In the genomic region with DNA sequence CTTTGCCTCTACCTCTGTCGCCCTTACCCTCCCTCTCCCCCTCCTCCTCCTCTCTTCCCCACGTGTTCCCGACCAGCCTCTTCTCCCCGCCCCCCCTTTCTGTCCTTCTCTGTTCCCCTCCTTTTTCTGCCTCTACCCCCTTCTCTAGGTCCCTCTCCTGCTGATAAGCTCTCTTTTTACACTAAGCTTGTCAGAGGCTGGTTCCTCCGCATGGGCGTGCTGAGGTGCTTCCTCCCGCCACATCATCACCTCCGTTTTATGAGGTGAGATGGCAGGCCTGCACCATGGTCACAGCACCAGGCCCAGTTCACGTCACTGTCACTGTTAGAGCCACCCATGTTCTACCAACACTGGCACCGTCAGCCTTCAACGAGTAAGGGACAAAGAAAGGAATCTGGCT, we compare ENCODE assay signal across 22 mouse cellular contexts. TPM values are rescaled to one million over a fixed set of nuclear protein-coding genes. Genes with fewer than 3 reads are reported as not detected.
A peak's percentile ranks its signal among the peaks of the same experiment; 100 is the strongest.
DNase-seq lines count a peak whose midpoint lies in the region; ATAC-seq and TF ChIP-seq lines count a peak whose summit lies in the region.
"Had no signal": no experiment of that assay in that cellular context is flagged by ENCODE, and none has a peak within 500 bp of the region (broad histone marks: within the 10 kb centered on the region; RNA-seq: fewer than 3 reads in every experiment).

No protein-coding gene starts in this region.

- H3K27me3 ChIP-seq in forebrain, embryonic 14.5 days (replicated peaks; ENCODE audit: control insufficient read depth, insufficient read depth, low read length) = no peaks in the 10 kb centered on the region
- no peaks in the 10 kb centered on the region; the same call in 1 of the 2 replicates for H3K27me3 ChIP-seq in forebrain, embryonic 11.5 days (ENCODE audit: control insufficient read depth, insufficient read depth, low read length)
- H3K27me3 ChIP-seq in midbrain, embryonic 11.5 days (ENCODE audit: control insufficient read depth, insufficient read depth, low read length) = no peaks in the 10 kb centered on the region
- H3K27me3 ChIP-seq in midbrain, embryonic 16.5 days (ENCODE audit: control insufficient read depth, insufficient read depth, low read depth, low read length) = no peaks in the 10 kb centered on the region
- no peaks in the 10 kb centered on the region for H3K27me3 ChIP-seq in liver, postnatal 0 days (ENCODE audit: insufficient read depth, low read length)
- H3K27me3 ChIP-seq: kidney, embryonic 15.5 days; limb, embryonic 15.5 days; neural tube, embryonic 12.5 days had no signal

- ATAC-seq in forebrain, embryonic 14.5 days = peak; percentile 37
- no peak for ATAC-seq in forebrain, embryonic 11.5 days (replicated peaks; ENCODE audit: low FRiP score)
- ATAC-seq in midbrain, embryonic 11.5 days (ENCODE audit: low FRiP score) = 0 out of 2 replicates have a peak, but pooled peaks have one; percentile 19
- no peak for ATAC-seq in midbrain, embryonic 16.5 days
- no peak for ATAC-seq in liver, postnatal 0 days
- ATAC-seq: hindbrain, postnatal 0 days; intestine, postnatal 0 days; lung, postnatal 0 days had no signal

- intact Hi-C loops in left cerebral cortex, postnatal 25 days (cut with DNase I) = no loop called here

- no peak overlapping the region for H3K4me2 ChIP-seq in forebrain, embryonic 14.5 days (ENCODE audit: low read length)
- H3K4me2 ChIP-seq in forebrain, embryonic 11.5 days (ENCODE audit: low read depth, low read length, severe bottlenecking) = no peak overlapping the region
- no peak overlapping the region for H3K4me2 ChIP-seq in midbrain, embryonic 11.5 days
- H3K4me2 ChIP-seq in midbrain, embryonic 16.5 days (ENCODE audit: low read length) = no peak overlapping the region
- no peak overlapping the region for H3K4me2 ChIP-seq in liver, postnatal 0 days (ENCODE audit: low read depth, low read length)
- H3K4me2 ChIP-seq: kidney, embryonic 15.5 days; limb, embryonic 15.5 days; neural tube, embryonic 12.5 days had no signal

- H3K4me1 ChIP-seq in forebrain, embryonic 14.5 days (ENCODE audit: control insufficient read depth, insufficient read depth, low read length) = peaks cover 14% of the 10 kb centered on the region
- H3K4me1 ChIP-seq in forebrain, embryonic 11.5 days (replicated peaks; ENCODE audit: control insufficient read depth, insufficient read depth, low read length) = peaks cover 8% of the 10 kb centered on the region
- H3K4me1 ChIP-seq in midbrain, embryonic 11.5 days (ENCODE audit: control insufficient read depth, insufficient read depth, low read length) = peaks cover 6% of the 10 kb centered on the region; the same call in 1 of the 2 replicates
- peaks cover 7% of the 10 kb centered on the region for H3K4me1 ChIP-seq in midbrain, embryonic 16.5 days (ENCODE audit: control insufficient read depth, insufficient read depth, low read length)
- peaks cover 15% of the 10 kb centered on the region for H3K4me1 ChIP-seq in liver, postnatal 0 days (ENCODE audit: insufficient read depth)
- H3K4me1 ChIP-seq: kidney, embryonic 15.5 days; neural tube, embryonic 12.5 days had no signal

- TF ChIP-seq EP300 in liver, postnatal 0 days (IDR thresholded peaks at IDR 0.05; ENCODE audit: low read depth) = no peak

- no peak for TF ChIP-seq CTCF in liver, postnatal 0 days (IDR thresholded peaks at IDR 0.05; ENCODE audit: low read depth)

- H3K4me3 ChIP-seq in forebrain, embryonic 14.5 days (ENCODE audit: low read depth, low read length) = no peak overlapping the region
- no peak overlapping the region for H3K4me3 ChIP-seq in forebrain, embryonic 11.5 days (ENCODE audit: low read depth, low read length)
- no peak overlapping the region for H3K4me3 ChIP-seq in midbrain, embryonic 11.5 days (ENCODE audit: low read depth, low read length)
- H3K4me3 ChIP-seq in midbrain, embryonic 16.5 days (ENCODE audit: low read depth, low read length) = no peak overlapping the region
- no peak overlapping the region for H3K4me3 ChIP-seq in liver, postnatal 0 days (ENCODE audit: low read depth, low read length)
- H3K4me3 ChIP-seq: kidney, embryonic 15.5 days; limb, embryonic 15.5 days; neural tube, embryonic 12.5 days had no signal

- no peak for DNase-seq in forebrain, embryonic 14.5 days (ENCODE audit: low spot score)
- no peak for DNase-seq in forebrain, embryonic 11.5 days (ENCODE audit: low spot score)
- no peak for DNase-seq in midbrain, embryonic 11.5 days (ENCODE audit: low spot score, missing footprints)
- peak; percentile 71 for DNase-seq in liver
- DNase-seq in liver, postnatal 0 days = no peak
- DNase-seq in left cerebral cortex, postnatal 25 days (ENCODE audit: low spot score in 2 of 2) = no peak
- no peak for DNase-seq in lung, postnatal 25 days (ENCODE audit: low spot score)
- DNase-seq: adrenal gland, adult 2 months; cerebellum, adult 2 months; gastrocnemius, postnatal 14 days; heart, postnatal 36 days; layer of hippocampus, postnatal 36 days; thymus, postnatal 36 days had no signal

- no peaks in the 10 kb centered on the region for H3K9me3 ChIP-seq in forebrain, embryonic 14.5 days (replicated peaks; ENCODE audit: control insufficient read depth, low read length)
- H3K9me3 ChIP-seq in forebrain, embryonic 11.5 days (ENCODE audit: control insufficient read depth, low read length) = no peaks in the 10 kb centered on the region
- no peaks in the 10 kb centered on the region for H3K9me3 ChIP-seq in midbrain, embryonic 11.5 days (ENCODE audit: control insufficient read depth, low read length)
- H3K9me3 ChIP-seq in midbrain, embryonic 16.5 days (replicated peaks; ENCODE audit: control insufficient read depth, low read length, poor library complexity, severe bottlenecking) = no peaks in the 10 kb centered on the region
- no peaks in the 10 kb centered on the region for H3K9me3 ChIP-seq in liver, postnatal 0 days (ENCODE audit: low read length)
- H3K9me3 ChIP-seq: kidney, embryonic 15.5 days; limb, embryonic 15.5 days; neural tube, embryonic 12.5 days had no signal

- H3K27ac ChIP-seq in forebrain, embryonic 14.5 days (ENCODE audit: low read depth, low read length) = no peak overlapping the region
- no peak overlapping the region for H3K27ac ChIP-seq in forebrain, embryonic 11.5 days (ENCODE audit: low read depth, low read length)
- no peak overlapping the region for H3K27ac ChIP-seq in midbrain, embryonic 11.5 days (ENCODE audit: low read depth, low read length)
- no peak overlapping the region for H3K27ac ChIP-seq in midbrain, embryonic 16.5 days (ENCODE audit: low read length)
- H3K27ac ChIP-seq in liver, postnatal 0 days (ENCODE audit: low read depth) = peak overlapping the region; percentile 66
- H3K27ac ChIP-seq: hindbrain, postnatal 0 days; kidney, embryonic 15.5 days; limb, embryonic 15.5 days; neural tube, embryonic 12.5 days had no signal

- no peaks in the 10 kb centered on the region for H3K36me3 ChIP-seq in forebrain, embryonic 14.5 days (ENCODE audit: control insufficient read depth, insufficient read depth, low read length)
- H3K36me3 ChIP-seq in forebrain, embryonic 11.5 days (ENCODE audit: control insufficient read depth, insufficient read depth, low read length) = no peaks in the 10 kb centered on the region
- H3K36me3 ChIP-seq in midbrain, embryonic 11.5 days (ENCODE audit: control insufficient read depth, insufficient read depth, low read length) = no peaks in the 10 kb centered on the region
- no peaks in the 10 kb centered on the region for H3K36me3 ChIP-seq in midbrain, embryonic 16.5 days (ENCODE audit: control insufficient read depth, insufficient read depth, low read length)
- H3K36me3 ChIP-seq in liver, postnatal 0 days (replicated peaks; ENCODE audit: insufficient read depth, low read length) = no peaks in the 10 kb centered on the region
- H3K36me3 ChIP-seq: kidney, embryonic 15.5 days; limb, embryonic 15.5 days; neural tube, embryonic 12.5 days had no signal

- no peak overlapping the region; the same call in 1 of the 2 replicates for H3K9ac ChIP-seq in forebrain, embryonic 14.5 days (ENCODE audit: low read length)
- no peak overlapping the region for H3K9ac ChIP-seq in forebrain, embryonic 11.5 days (ENCODE audit: low read length)
- H3K9ac ChIP-seq in midbrain, embryonic 11.5 days (ENCODE audit: low read length) = no peak overlapping the region
- H3K9ac ChIP-seq in midbrain, embryonic 16.5 days (ENCODE audit: low read depth, low read length) = no peak overlapping the region
- no peak overlapping the region for H3K9ac ChIP-seq in liver, postnatal 0 days (replicated peaks)
- H3K9ac ChIP-seq: kidney, embryonic 15.5 days; limb, embryonic 15.5 days; neural tube, embryonic 12.5 days had no signal

- WGBS in forebrain, embryonic 14.5 days = 15% methylated on average over 10 of the region's 11 CpGs
- 34% methylated on average over 10 of the region's 11 CpGs for WGBS in forebrain, embryonic 11.5 days
- 41% methylated on average over 10 of the region's 11 CpGs for WGBS in midbrain, embryonic 11.5 days
- 36% methylated on average over 10 of the region's 11 CpGs for WGBS in midbrain, embryonic 16.5 days
- WGBS in liver, postnatal 0 days (ENCODE audit: insufficient replicate concordance) = 34% methylated on average over 11 of the region's 11 CpGs

RNA-seq across cellular contexts. Expression of a gene that starts 40.7 kb away (rescaled TPM):
- 0.07 and 0.55 TPM in 2 replicates for polyA plus RNA-seq in forebrain, embryonic 14.5 days (2014; fragmentation: Nextera tagmentation; extraction: Ambion mirVana)
- polyA plus RNA-seq in forebrain, embryonic 11.5 days (2014; fragmentation: Nextera tagmentation; extraction: Ambion mirVana) = 0.09 TPM in 1 of 2 replicates, not detected in the other
- 0.06 TPM in 1 of 2 replicates, not detected in the other for polyA plus RNA-seq in midbrain, embryonic 11.5 days (2014; fragmentation: Nextera tagmentation; extraction: Ambion mirVana)
- 0.64 and 0.73 TPM in 2 replicates for polyA plus RNA-seq in midbrain, embryonic 16.5 days (2015; fragmentation: Nextera tagmentation; extraction: Ambion mirVana)
- polyA plus RNA-seq in liver, postnatal 0 days (2015; fragmentation: Nextera tagmentation; extraction: Ambion mirVana) = not detected in 2 replicates
- under 1 TPM; 0.21 to 0.25 TPM for total RNA-seq in left cerebral cortex, postnatal 25 days (2021)
- total RNA-seq: adrenal gland, adult 2 months; gastrocnemius, postnatal 14 days; heart, postnatal 36 days; layer of hippocampus, postnatal 36 days; megakaryocyte, adult 5-6 weeks had no signal
- polyA plus RNA-seq: heart, embryonic 14.5 days; intestine, postnatal 0 days; kidney, embryonic 15.5 days; limb, embryonic 15.5 days; lung, postnatal 0 days; neural tube, embryonic 12.5 days had no signal

RNA-seq across cellular contexts. Expression of a gene that starts 56.4 kb away (rescaled TPM):
- 51.5 and 53.1 TPM in 2 replicates for polyA plus RNA-seq in forebrain, embryonic 14.5 days (2014; fragmentation: Nextera tagmentation; extraction: Ambion mirVana)
- polyA plus RNA-seq in forebrain, embryonic 11.5 days (2014; fragmentation: Nextera tagmentation; extraction: Ambion mirVana) = 20.1 and 20.9 TPM in 2 replicates
- polyA plus RNA-seq in midbrain, embryonic 11.5 days (2014; fragmentation: Nextera tagmentation; extraction: Ambion mirVana) = 32.2 and 33.0 TPM in 2 replicates
- polyA plus RNA-seq in midbrain, embryonic 16.5 days (2015; fragmentation: Nextera tagmentation; extraction: Ambion mirVana) = 21.2 and 24.0 TPM in 2 replicates
- polyA plus RNA-seq in liver, postnatal 0 days (2015; fragmentation: Nextera tagmentation; extraction: Ambion mirVana) = 67.0 and 81.2 TPM in 2 replicates
- total RNA-seq in left cerebral cortex, postnatal 25 days (2021) = 10 to 100 TPM; 12.2 to 13.2 TPM

Comparison
In these comparisons a context has a peak if more than half of its experiments do, and no peak if none do; other contexts are left out.
1. ATAC-seq: peak in forebrain, embryonic 14.5 days (single experiment) and midbrain, embryonic 11.5 days (single experiment); none in forebrain, embryonic 11.5 days (single experiment), midbrain, embryonic 16.5 days (single experiment) and liver, postnatal 0 days (single experiment).